Mouse (Mus musculus) kidney, adult 9 months (tissue): ENCODE data around the gene Ttc7.

Experiments used
- DNase-seq: peaks from one replicate; pipeline ENCODE4 v3.0.0; 2022

Gene Ttc7

DNA sequence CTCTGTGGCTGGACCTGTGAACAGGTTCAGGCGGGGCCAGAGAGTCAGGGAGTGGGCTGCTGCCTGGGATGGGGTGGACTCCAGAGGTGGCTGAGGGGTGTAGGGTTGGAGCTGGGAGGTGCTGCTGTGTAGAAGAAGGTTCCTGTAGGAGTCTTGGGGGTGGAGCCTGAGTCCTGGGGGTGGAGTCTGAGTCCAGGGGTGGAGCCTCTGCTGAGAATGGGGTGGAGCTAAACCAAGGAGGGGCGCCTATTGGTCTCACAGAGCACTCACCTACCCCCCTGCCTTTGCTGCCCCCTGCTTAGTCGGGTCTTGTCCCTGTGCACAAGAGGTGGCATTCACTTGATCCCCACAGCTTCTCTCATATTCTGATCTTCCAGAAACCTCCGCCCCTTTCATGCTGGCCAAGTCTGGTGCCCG, 31.9 kb downstream of the Ttc7 start:
- DNase-seq = peak; percentile 68

DNA sequence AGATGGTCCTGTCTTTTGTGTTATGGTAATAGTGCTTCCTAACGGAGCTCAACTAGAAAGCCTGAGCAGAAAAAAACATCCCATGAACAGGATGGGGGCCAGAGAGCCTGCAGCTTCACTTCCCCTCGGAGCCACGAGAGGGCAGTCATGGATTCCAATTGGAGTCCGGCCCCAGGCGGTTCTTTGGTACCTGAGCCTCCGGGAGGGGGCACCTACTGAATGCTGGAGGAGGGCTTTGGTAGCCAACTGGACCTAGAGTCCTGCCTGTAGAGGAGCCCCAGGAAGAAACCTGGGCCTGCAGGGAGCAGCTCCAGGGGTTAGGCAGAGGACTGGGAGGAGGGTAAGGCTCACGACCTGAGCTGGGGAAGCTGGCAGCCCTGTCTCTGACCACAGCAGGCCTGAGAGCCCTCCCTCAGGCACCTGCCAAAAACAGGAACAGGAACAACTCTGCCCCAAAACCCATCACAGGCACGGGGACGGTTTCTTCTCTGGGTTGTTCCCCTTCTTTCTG, 32.4 kb downstream of the Ttc7 start:
- DNase-seq = peak; percentile 91

GRCm38 (mm10) chr17:87315891-87316763, 33.4 kb downstream of the Ttc7 start:
- DNase-seq = no peak

GRCm38 (mm10) chr17:87317271-87317670, 34.6 kb downstream of the Ttc7 start:
- DNase-seq = no peak

GRCm38 (mm10) chr17:87317947-87318346, 35.3 kb downstream of the Ttc7 start:
- no peak for DNase-seq

- DNase-seq = no peak
These were observed 39.0 kb downstream of the Ttc7 start for GRCm38 (mm10) chr17:87321673-87322072.

- DNase-seq = no peak
These were observed 40.5 kb downstream of the Ttc7 start for GRCm38 (mm10) chr17:87323215-87323614.

- DNase-seq = no peak
These were observed 42.8 kb downstream of the Ttc7 start for GRCm38 (mm10) chr17:87325501-87325900.

GRCm38 (mm10) chr17:87326987-87327386, 44.3 kb downstream of the Ttc7 start:
- no peak for DNase-seq

DNA sequence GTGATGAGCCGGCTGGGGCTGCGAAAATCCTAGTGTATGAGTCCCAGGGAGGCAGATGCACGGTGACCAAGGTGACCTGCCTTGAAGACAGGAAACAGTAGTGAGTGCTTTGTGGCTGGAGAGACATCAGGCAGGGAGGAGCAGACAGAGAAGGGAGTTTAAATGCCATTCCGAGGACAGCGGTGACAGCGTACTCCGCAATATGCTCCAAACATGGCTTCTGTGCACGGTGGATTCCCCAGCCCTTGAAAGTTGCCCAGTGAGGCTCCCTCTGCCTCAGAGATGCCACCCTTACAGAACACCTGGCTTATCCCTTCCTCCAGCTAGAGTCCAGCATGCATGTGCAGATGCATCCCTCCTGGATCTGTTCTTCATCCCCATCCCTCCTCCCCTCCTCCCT, 45.0 kb downstream of the Ttc7 start:
- no peak for DNase-seq

- no peak for DNase-seq
These were observed 45.6 kb downstream of the Ttc7 start for GRCm38 (mm10) chr17:87328177-87328768.

GRCm38 (mm10) chr17:87329144-87329700, 46.5 kb downstream of the Ttc7 start:
- DNase-seq = no peak

DNA sequence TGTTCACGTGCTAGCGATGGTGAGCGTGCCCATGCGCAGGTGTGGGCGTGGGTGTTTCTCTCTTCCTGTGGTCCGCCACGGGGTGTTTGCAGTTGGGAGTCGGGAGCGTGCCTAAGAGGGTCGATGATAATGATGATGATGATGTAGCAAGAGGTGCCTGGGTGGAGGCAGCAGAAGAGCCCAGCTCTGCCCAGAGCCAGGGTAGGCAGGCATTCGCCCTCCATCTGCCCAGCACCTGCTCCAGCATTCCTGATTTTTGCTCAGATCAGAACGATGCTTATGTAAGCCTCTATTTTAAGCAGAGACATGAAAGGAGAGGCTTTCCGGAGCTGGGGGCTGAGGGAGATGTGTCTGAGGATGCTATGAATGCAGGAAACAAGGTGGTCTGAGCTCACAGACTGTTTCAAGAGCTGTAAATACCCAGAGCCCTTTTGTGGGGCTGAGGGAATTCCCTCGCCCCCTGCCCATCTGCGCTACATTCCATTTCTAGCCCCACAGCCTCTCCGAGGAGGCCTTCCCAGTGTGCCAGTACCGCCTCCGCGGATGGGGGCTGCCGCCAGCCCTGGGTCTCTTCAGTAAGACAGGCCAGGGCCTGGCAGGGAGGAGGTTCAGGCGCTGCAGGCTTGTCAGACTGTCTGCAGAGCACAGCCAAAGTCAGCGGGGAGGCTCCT, 47.7 kb downstream of the Ttc7 start:
- no peak for DNase-seq

DNA sequence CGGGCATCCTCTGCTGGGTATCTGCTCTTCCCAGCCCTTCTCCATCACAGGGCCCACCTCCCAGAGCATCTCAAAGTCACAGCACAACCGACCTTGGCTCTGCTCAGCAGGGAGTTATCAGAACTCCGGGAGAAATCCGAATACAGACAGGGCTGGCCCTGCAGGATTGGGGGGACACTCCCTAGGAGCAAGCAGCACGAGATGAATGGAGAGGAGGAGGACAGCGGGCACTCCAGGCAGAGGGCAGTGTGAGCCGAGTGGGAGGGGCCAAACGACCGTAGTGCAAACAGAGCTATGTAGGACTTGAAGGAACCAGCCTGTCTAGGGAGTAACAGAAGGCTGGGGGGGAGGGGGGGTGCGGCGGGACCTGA, 48.2 kb downstream of the Ttc7 start:
- no peak for DNase-seq

DNA sequence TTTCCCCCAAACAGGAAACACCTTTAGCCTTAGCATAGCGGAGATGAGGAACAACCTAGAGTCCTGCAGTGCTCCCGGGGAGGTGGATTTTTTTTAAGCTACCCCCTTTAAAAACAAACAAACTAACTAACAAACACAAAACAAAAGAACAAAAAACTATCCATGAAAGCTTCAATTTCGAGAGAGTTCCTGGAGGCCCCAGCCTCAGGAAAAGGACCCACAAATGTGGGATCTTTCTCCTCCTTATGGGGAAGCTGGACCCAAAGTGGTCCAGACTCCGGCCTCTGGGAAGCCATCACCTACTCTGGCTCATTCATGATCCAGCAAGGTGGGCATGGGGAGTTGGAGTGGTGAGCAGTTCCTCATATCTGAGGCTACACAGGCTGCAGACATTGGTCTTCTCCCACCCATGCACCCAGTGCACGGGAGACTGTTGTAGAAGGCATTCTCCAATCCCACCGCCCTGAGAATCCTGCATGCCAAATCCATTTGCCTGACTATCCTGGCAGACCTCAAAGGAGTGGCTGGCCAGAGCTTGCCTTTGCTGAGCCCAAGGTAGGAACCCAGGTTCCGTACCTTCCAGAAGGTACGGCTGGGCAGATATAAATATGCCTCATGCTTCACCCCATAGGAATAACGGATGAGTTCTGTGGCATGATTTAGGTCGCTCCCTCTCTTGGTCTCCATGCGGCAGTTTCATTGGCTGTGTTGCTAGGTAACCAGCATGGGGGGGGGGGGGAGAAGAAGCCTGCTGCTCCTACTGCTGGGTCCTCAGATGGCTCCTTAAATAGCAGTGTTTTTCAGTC, 48.9 kb downstream of the Ttc7 start:
- DNase-seq = no peak

- no peak for DNase-seq
These were observed 49.6 kb downstream of the Ttc7 start for GRCm38 (mm10) chr17:87332142-87332815.

DNA sequence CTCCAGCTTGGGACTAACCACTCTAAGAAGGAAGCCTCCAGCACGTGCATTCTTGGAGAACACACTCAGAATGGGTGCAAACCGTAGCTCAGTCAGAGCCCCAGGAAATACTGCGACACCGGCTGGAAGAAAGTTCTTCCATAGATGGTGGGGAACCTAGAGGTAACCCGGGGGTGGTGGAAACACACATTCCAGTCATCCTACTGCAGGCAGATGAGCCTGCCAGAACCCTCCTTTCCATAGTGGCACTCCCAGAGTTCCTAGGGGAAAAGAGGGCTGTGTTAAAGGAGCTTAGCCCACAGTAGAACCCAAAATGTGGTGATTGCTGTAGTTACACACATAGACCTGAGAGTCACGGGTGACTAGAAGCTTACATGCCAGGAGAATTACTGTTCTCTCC, 50.2 kb downstream of the Ttc7 start:
- DNase-seq = no peak

DNA sequence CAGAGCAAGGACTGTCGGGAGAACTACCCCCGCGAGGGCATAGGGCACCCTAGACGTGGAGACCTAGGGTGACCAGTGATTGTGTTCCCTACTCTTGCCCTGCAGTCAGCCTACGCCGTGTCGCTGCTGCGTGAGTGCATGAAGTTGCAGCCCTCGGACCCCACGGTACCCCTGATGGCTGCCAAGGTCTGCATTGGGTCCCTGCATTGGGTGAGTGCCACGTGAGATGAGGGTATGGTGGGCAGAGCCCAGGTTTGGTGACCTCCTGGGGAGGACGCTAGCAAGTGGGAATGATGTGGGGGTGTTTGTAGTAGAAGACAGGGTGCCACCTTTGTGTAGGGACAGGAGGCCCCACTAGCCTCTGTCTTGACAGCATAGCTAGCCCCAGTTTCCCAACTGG, 51.5 kb downstream of the Ttc7 start:
- no peak for DNase-seq

DNA sequence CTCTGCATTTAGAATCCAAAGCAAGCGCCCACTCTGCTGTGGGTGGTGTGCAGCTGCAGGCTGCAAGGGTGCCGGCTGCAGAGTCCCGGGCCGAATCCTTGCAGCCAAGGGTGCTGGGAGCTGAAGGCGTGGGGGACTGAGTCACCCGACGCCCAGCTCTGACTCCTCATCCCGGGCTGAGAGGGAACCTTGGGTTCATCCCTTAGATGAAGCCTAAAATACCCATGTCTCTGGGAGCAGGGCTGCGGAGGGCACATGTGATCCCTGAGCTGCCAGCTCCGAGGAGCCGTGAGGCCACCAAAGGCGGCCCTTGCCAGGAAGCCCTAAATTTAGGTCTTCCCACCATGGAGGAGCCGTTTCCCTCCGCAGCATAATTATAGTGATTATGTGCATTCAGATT, 52.5 kb downstream of the Ttc7 start:
- no peak for DNase-seq

GRCm38 (mm10) chr17:87335727-87336126, 53.0 kb downstream of the Ttc7 start:
- DNase-seq = no peak

DNA sequence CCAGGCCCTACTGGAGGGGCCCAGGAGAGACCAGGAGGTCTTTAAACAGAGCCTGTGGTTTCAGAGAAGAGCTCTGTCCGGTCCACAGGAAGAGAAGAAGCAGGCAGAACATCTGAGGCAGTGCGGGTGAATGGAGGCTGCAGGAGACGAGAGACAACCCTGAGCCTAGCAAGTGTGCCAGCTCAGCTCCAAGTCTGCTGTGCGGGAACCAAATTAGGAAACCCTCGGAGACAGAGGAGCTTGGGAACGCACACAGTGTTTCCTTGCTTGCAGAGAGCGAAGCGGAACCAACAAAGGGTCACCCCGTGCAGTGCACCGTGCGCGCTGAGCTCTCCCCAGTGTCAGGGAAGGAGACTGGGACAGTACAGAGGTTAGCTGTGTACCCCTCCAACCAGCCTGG, 54.2 kb downstream of the Ttc7 start:
- no peak for DNase-seq

DNA sequence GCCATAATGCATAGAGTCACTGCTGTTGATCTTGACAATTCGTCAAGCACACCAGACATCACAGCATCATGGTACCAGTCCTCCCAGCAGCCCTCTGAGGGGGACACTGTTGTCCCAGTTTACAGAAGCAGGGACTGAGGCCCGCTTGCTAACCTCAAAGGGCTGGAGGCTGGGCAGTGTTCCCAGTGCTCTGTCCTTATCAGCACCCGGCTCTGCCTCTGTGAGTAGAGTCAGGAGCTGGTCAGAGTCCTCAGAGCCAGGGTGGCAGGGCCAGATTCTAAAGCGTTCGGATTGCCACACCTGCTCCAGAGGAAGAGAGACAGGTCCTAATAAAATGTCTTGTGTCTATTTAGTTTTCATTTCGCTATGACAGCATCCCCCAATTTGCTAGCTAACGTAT, 55.0 kb downstream of the Ttc7 start:
- no peak for DNase-seq
